In genomic region chr13:4125846-4126245, GRCm38 (mm10) we compare ENCODE assay signal across 5 mouse cellular contexts. TPM values are rescaled to one million over a fixed set of nuclear protein-coding genes. Genes with fewer than 3 reads are reported as not detected.
"Had no signal": no experiment of that assay in that cellular context is flagged by ENCODE, and none has a peak within 500 bp of the region (broad histone marks: within the 10 kb centered on the region; RNA-seq: fewer than 3 reads in every experiment).

No protein-coding gene starts in this region.

RNA-seq across cellular contexts. Expression of gene Akr1c18, which starts 24.6 kb away (rescaled TPM):
- polyA plus RNA-seq: neural tube, embryonic 13.5 days; neural tube, embryonic 15.5 days; small intestine, adult 2 months; spleen, adult 2 months; testis, adult 2 months had no signal
